Mouse (Mus musculus) spleen, adult 2 months (tissue): ENCODE measurements at regions not wholly inside any gene's neighbourhood (a gene's known extent, or its start where the extent isn't known, plus 50 kb on each side); places are given as distances from the start of the nearest gene placed in this dataset.

Source experiments
- CTCF ChIP-seq: fragments of 200-500 bp; IDR thresholded peaks from 2 replicates; pipeline ENCODE4 v1.5.1; 2011; ENCODE audit warnings: mild to moderate bottlenecking, inconsistent platforms; ENCODE audit not compliant: insufficient read depth, insufficient read length, insufficient replicate concordance; ENCODE audit errors: extremely low read depth
- POLR2A ChIP-seq: fragments of 200-500 bp; IDR thresholded peaks from 2 replicates; pipeline ENCODE4 v1.6.1; 2011; ENCODE audit warnings: low read depth, low read length, inconsistent platforms

DNA sequence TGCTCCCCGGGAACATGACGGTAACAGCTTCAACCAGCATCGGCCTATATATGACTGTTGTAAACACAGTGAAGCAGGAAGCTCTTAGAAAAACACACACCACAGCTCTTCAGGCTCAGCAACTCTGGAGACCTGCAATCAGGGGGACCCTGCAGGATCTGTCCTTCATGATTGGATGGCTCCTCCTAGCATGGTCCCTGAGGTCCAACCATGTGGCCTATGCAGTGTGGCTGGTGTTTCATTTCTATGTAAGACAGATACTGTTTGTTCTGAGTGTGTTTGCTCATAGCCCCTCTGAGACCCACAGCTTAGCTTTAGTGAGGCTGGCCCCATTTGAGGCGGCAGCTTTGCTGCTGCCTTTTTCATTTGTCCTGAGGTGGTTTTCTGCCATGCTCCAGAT, 68.8 kb upstream of the Lrpap1 start:
- no peak for TF ChIP-seq CTCF
- TF ChIP-seq POLR2A = no peak
